Mouse (Mus musculus) forebrain, embryonic 11.5 days (tissue): ENCODE measurements at regions not wholly inside any gene's neighbourhood (a gene's known extent, or its start where the extent isn't known, plus 50 kb on each side); places are given as distances from the start of the nearest gene placed in this dataset.

Experiments used
- ATAC-seq: fragments of 200-750 bp; cut with Nextera tagmentation; replicated peaks from 2 replicates; pipeline ENCODE4 v1.8.0; 2017; ENCODE audit warnings: moderate TSS enrichment; ENCODE audit not compliant: low FRiP score
- DNase-seq: peaks from one replicate; pipeline ENCODE4 v3.0.0-alpha.2; 2017; ENCODE audit warnings: low spot score
- H3K27ac ChIP-seq: fragments of 300-500 bp; sonication (generic); 2 replicates; pipeline ENCODE4 v1.5.1; 2014; ENCODE audit warnings: low read depth, low read length
- H3K27me3 ChIP-seq: fragments of 300-500 bp; sonication (generic); 2 replicates; pipeline ENCODE4 v1.6.1; 2014; ENCODE audit warnings: mild to moderate bottlenecking, low read length, mixed read lengths; ENCODE audit not compliant: control insufficient read depth, insufficient read depth
- H3K36me3 ChIP-seq: fragments of 300-500 bp; sonication (generic); 2 replicates; pipeline ENCODE4 v1.6.1; 2014; ENCODE audit warnings: mild to moderate bottlenecking, low read length, moderate library complexity, mixed read lengths; ENCODE audit not compliant: control insufficient read depth, insufficient read depth
- H3K4me1 ChIP-seq: fragments of 300-500 bp; sonication (generic); replicated peaks from 2 replicates; pipeline ENCODE4 v1.6.1; 2014; ENCODE audit warnings: low read length, mixed read lengths; ENCODE audit not compliant: control insufficient read depth, insufficient read depth
- H3K4me2 ChIP-seq: fragments of 300-500 bp; sonication (generic); 2 replicates; pipeline ENCODE4 v1.6.1; 2014; ENCODE audit warnings: low read depth, mild to moderate bottlenecking, low read length, moderate library complexity, mixed read lengths; ENCODE audit not compliant: severe bottlenecking
- H3K4me3 ChIP-seq: fragments of 300-500 bp; sonication (generic); 2 replicates; pipeline ENCODE4 v1.5.1; 2014; ENCODE audit warnings: low read depth, low read length
- H3K9ac ChIP-seq: fragments of 300-500 bp; sonication (generic); 2 replicates; pipeline ENCODE4 v1.6.1; 2014; ENCODE audit warnings: low read length
- H3K9me3 ChIP-seq: fragments of 300-500 bp; sonication (generic); 2 replicates; pipeline ENCODE4 v1.6.1; 2016; ENCODE audit warnings: low read length, mixed read lengths; ENCODE audit not compliant: control insufficient read depth
- WGBS: fragments of 180-500 bp; shearing (Covaris S2); extraction: QIAGEN DNeasy Blood & Tissue Kit; methylation state at CpG from one replicate; pipeline ENCODE4 v1.1.7; 2014; 5-methylcytosine and 5-hydroxymethylcytosine counted together

DNA sequence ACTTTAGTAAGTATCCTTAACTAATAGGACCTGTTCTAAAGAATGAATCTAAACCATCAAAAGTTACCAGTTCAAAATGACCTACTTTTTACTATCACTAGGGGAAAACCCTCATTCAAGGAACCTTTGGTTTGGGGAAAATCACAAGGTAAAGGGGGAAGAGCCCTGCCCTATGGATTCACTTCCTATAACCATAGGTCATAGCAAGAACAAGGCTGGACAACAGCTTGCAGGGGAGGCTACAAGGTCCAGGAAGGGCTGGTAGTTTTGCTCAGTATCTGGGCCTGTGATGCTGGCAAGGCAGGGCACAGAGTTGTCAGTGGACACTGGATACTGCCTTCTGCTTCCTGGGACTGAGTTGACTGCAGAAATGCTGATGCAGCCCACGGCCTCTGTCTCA is 109.1 kb upstream of the Peli1 start:
- no peaks in the 10 kb centered on the region for H3K36me3 ChIP-seq
- no peak overlapping the region for H3K4me3 ChIP-seq
- no peak overlapping the region for H3K9ac ChIP-seq
- ATAC-seq (no peak), DNase-seq (no peak)
- 88% methylated on average over 1 of the region's 1 CpGs for WGBS
- H3K27me3 ChIP-seq: no peaks in the 10 kb centered on the region
- H3K27ac ChIP-seq: no peak overlapping the region
- no peaks in the 10 kb centered on the region for H3K9me3 ChIP-seq
- H3K4me1 ChIP-seq: no peaks in the 10 kb centered on the region
- no peak overlapping the region for H3K4me2 ChIP-seq

DNA sequence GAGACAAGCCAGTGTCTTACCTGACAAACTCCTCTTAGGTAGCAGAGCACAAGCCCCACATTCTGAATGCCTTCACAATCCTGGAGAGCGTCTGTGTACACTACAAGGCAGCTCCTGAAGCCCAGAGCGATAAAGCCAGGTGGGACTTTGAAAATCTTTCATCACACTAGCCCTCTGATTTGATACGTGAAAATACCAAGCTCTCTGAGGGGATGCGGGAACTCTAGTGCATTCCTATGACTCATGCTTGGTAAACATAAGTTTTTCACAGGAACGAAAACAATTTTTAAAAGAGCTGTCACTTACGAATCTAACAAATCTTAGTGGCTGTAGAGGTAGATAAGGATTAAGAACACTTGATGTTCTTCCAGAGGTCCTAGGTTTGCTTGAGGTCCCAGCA is 108.6 kb upstream of the Peli1 start:
- Histone ChIP-seq H3K27me3 (no peaks in the 10 kb centered on the region), H3K27ac (no peak overlapping the region), H3K4me3 (no peak overlapping the region), H3K4me2 (no peak overlapping the region), H3K36me3 (no peaks in the 10 kb centered on the region), H3K9ac (no peak overlapping the region), H3K9me3 (no peaks in the 10 kb centered on the region), H3K4me1 (no peaks in the 10 kb centered on the region)
- DNase-seq (no peak), ATAC-seq (no peak)
- WGBS: 90% methylated on average over 6 of the region's 6 CpGs

DNA sequence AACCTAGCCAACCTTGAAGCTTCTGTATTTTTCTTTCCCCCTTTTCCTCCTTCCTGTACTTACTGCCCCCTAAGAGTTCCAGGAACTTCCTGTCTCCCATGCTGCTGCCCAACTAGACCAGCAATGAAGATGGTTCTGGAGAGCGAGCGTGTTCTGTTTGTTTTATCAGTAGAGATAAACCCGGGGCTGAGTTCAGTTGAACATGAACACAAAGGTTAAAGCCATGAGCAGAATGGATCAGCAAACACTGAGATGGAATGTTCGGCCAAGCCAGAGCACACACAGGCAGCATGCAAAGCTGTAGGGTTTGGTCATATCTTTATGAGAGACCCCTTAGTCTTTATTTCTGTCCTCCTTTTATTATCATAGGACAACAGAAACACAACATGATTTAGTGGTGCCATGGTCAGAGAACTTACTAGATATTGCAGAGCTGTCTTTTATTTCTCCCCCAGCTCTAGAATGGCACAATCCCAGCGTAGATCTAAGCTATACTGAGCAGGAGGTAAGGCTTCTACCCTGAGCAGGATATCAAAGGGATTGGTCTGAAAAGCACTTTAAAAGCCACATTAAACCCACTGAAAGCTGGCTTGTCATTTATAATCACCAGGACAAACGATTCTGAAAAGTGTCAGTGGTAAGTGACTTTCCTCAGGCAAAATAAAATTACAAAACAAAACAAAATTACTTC is 105.9 kb upstream of the Peli1 start:
- H3K27ac ChIP-seq: no peak overlapping the region
- no peaks in the 10 kb centered on the region for H3K9me3 ChIP-seq
- H3K27me3 ChIP-seq: no peaks in the 10 kb centered on the region
- no peaks in the 10 kb centered on the region for H3K4me1 ChIP-seq
- ATAC-seq: no peak
- H3K4me3 ChIP-seq: no peak overlapping the region
- no peak for DNase-seq
- no peak overlapping the region for H3K4me2 ChIP-seq
- H3K36me3 ChIP-seq: no peaks in the 10 kb centered on the region
- 65% methylated on average over 6 of the region's 6 CpGs for WGBS
- no peak overlapping the region for H3K9ac ChIP-seq

DNA sequence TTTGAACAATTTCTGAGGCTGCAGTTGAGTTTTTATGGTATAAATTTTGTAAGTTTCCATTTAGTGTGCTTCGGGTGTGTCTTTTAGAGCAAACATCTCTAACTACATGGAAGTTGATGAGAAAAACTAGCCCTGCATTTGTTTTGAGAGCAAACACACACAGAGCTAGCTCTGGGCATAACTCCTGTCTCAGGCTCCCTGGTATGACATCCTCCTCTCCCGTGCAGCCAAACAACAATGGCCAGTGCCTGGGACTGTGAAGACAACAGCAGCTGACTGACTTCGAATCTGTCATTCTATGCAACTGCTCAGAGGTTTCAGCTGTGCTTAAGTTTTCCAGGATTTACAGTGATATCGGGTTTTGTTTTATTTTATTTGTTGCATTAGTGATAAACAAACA is 105.3 kb upstream of the Peli1 start:
- Histone ChIP-seq H3K27ac (no peak overlapping the region), H3K9ac (no peak overlapping the region), H3K9me3 (no peaks in the 10 kb centered on the region), H3K4me3 (no peak overlapping the region), H3K27me3 (no peaks in the 10 kb centered on the region), H3K4me1 (no peaks in the 10 kb centered on the region), H3K4me2 (no peak overlapping the region), H3K36me3 (no peaks in the 10 kb centered on the region)
- WGBS: 55% methylated on average over 4 of the region's 4 CpGs
- ATAC-seq (no peak), DNase-seq (no peak)

DNA sequence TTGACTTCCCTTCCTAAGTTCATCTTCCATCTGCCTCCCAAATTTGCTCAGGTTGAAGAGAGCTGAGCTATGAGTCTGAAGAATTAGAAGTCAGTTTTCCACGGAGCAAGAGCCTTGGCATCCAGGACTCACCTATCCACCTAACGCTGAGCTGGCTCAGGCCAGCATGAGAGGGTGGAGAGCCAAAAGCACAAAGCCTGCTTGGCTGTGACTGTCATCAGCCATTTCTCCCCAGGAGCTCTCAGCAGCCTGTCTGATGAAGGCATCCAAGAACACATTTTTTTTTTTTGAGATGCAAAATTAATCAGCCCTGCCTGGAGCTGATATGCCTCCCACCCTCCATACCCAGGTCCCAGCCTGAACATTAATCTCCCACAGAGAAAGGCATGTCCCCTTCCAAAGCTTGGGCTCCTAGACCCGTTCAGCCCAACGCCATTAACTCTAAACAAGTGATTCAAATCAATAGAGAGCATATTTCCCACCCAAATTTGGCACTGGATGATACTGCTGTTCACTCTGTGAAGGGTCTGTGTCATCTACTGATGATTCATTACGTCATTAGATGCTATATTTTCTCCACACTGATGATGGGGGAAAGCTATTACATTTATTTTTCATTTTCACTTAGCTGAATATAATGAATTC is 103.8 kb upstream of the Peli1 start:
- Histone ChIP-seq H3K27ac (no peak overlapping the region), H3K4me1 (no peaks in the 10 kb centered on the region), H3K27me3 (no peaks in the 10 kb centered on the region), H3K9ac (no peak overlapping the region), H3K9me3 (no peaks in the 10 kb centered on the region), H3K4me3 (no peak overlapping the region), H3K36me3 (no peaks in the 10 kb centered on the region), H3K4me2 (no peak overlapping the region)
- ATAC-seq (no peak), DNase-seq (no peak)
- 71% methylated on average over 5 of the region's 5 CpGs for WGBS

DNA sequence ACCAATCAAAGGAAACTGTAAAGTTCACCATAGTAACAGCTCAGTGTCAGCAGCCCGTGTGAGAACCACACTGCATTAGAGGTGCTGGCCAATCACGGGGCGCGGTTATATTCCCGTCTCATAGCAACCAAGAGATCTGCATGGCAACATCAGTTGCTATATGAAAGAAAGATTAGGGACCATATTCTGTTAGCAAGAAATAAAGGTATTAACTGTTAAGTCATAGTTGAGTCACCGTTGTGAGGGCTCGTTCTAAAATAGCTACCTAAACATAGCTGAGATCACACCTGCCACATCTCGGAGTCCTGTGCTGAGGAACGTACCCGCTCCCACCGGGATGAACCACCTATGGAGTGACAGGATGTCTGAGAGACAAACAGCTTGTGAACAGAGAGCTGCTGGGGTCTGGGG is 103.2 kb upstream of the Peli1 start:
- Histone ChIP-seq H3K27ac (no peak overlapping the region), H3K27me3 (no peaks in the 10 kb centered on the region), H3K36me3 (no peaks in the 10 kb centered on the region), H3K4me3 (no peak overlapping the region), H3K4me1 (no peaks in the 10 kb centered on the region), H3K9me3 (no peaks in the 10 kb centered on the region), H3K9ac (no peak overlapping the region), H3K4me2 (no peak overlapping the region)
- DNase-seq (no peak), ATAC-seq (no peak; the same call in 1 of the 2 replicates)
- 86% methylated on average over 11 of the region's 11 CpGs for WGBS

DNA sequence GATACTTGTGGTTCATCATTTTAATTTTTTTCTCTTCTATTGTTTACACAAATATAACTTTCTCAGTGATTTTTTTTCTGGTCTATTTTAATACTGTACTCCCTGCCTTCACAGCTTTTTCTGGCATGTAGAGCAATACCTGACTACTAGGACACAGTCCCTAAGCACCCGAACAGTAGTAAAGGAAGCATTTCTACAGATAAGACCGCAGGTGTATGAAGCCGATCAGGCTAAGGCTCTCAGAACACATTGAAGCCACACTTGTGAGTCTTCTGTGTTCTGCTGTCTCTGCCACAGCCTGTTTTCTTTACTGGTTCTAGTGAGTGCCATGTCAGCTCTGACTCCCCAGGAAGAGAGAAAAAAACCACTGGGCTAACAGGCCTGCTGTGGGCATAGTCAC is 102.2 kb upstream of the Peli1 start:
- Histone ChIP-seq H3K9me3 (no peaks in the 10 kb centered on the region), H3K4me1 (no peaks in the 10 kb centered on the region), H3K36me3 (no peaks in the 10 kb centered on the region), H3K27me3 (no peaks in the 10 kb centered on the region), H3K9ac (no peak overlapping the region), H3K4me3 (no peak overlapping the region), H3K4me2 (no peak overlapping the region), H3K27ac (no peak overlapping the region)
- ATAC-seq: no peak
- DNase-seq: no peak
- WGBS: 89% methylated on average over 3 of the region's 3 CpGs

DNA sequence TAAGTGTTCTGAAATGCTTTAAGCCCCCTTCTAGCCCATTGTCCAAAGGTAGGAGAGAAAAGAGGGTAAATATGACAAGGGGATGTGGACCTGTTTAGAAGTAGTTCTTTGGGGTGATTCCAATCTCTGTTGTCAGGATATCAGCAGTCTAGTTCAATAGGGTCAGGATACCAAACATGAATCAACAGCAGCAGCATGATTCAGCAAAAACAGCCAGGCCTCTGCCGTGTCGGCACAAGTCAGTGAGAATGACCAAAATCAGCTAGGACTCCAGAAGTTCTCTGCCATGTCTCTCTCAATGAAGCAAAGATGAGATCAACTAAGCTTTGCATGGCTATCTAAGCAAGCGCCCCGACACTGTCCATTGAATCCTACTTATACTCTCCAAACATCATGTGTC is 97.5 kb upstream of the Peli1 start:
- Histone ChIP-seq H3K27me3 (no peaks in the 10 kb centered on the region), H3K4me3 (no peak overlapping the region), H3K36me3 (no peaks in the 10 kb centered on the region), H3K4me1 (no peaks in the 10 kb centered on the region), H3K9me3 (no peaks in the 10 kb centered on the region), H3K9ac (no peak overlapping the region), H3K27ac (no peak overlapping the region), H3K4me2 (no peak overlapping the region)
- no peak for ATAC-seq
- DNase-seq: no peak
- WGBS: 91% methylated on average over 4 of the region's 4 CpGs

DNA sequence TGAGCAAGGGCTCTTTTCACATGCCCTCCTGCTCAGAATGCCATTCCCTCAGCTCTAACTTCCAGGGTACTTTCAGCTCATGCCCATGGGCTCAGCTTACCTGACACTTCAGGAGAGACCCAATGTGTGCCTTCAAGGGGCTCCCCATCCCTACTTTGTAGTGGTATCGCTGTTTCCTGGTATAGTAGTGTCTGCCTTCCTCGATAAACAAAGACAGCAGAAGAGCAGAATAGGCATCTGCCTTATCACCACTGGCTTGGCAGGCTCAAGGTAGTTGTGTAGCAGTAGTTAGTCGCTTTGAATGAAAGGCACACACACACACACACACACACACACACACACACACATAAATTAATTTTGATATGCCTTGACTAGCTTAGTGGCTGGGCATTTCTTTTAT is 89.7 kb upstream of the Peli1 start:
- H3K9me3 ChIP-seq: no peaks in the 10 kb centered on the region
- H3K27ac ChIP-seq: no peak overlapping the region
- DNase-seq (no peak), ATAC-seq (no peak)
- no peak overlapping the region for H3K4me2 ChIP-seq
- no peak overlapping the region for H3K4me3 ChIP-seq
- no peaks in the 10 kb centered on the region for H3K27me3 ChIP-seq
- WGBS: 82% methylated on average over 3 of the region's 3 CpGs
- no peak overlapping the region for H3K9ac ChIP-seq
- H3K36me3 ChIP-seq: no peaks in the 10 kb centered on the region
- no peaks in the 10 kb centered on the region for H3K4me1 ChIP-seq
